In genomic region chr5:64600811-64601210, GRCm38 (mm10) we compare ENCODE assay signal across 11 mouse cellular contexts.
DNase-seq lines count a peak whose midpoint lies in the region; ATAC-seq and TF ChIP-seq lines count a peak whose summit lies in the region.
"Had no signal": no experiment of that assay in that cellular context is flagged by ENCODE, and none has a peak within 500 bp of the region (broad histone marks: within the 10 kb centered on the region; RNA-seq: fewer than 3 reads in every experiment).

No protein-coding gene starts in this region.

- H3K79me2 ChIP-seq in MEL (ENCODE audit: control insufficient read depth, insufficient read depth, low read length, poor library complexity) = no peaks in the 10 kb centered on the region; the same call in 1 of the 2 replicates

- H3K27ac ChIP-seq in gastrocnemius, adult 2 months = peak overlapping the region; percentile 2; the same call in 1 of the 2 replicates
- H3K27ac ChIP-seq in intestine, embryonic 15.5 days = no peak overlapping the region
- no peak overlapping the region for H3K27ac ChIP-seq in intestine, postnatal 0 days (ENCODE audit: low read depth, low read length)
- peak overlapping the region; percentile 92 for H3K27ac ChIP-seq in MEL (ENCODE audit: control insufficient read depth, low read depth, low read length)
- peak overlapping the region; percentile 10; the same call in 1 of the 2 replicates for H3K27ac ChIP-seq in limb, embryonic 11.5 days (replicated peaks; ENCODE audit: low read depth, low read length)

- DNase-seq in gastrocnemius, adult 2 months = no peak
- DNase-seq in gastrocnemius, postnatal 25 days = no peak
- peak; percentile 57 for DNase-seq in MEL (ENCODE audit: low read depth, low spot score)
- DNase-seq in limb, embryonic 11.5 days (ENCODE audit: low spot score) = no peak
- DNase-seq in embryo, embryonic 10.5 days (ENCODE audit: low spot score) = no peak
- DNase-seq: cerebellum, adult 2 months; lung, adult 18-20 months had no signal

- H3K9me3 ChIP-seq in intestine, embryonic 15.5 days = no peaks in the 10 kb centered on the region
- H3K9me3 ChIP-seq in intestine, postnatal 0 days (ENCODE audit: control insufficient read depth) = no peaks in the 10 kb centered on the region
- no peaks in the 10 kb centered on the region for H3K9me3 ChIP-seq in MEL (replicated peaks; ENCODE audit: insufficient read depth, low read length)
- H3K9me3 ChIP-seq in limb, embryonic 11.5 days (ENCODE audit: control insufficient read depth, low read length) = no peaks in the 10 kb centered on the region
- H3K9me3 ChIP-seq: midbrain, embryonic 13.5 days had no signal

- no peak for ATAC-seq in intestine, embryonic 15.5 days
- ATAC-seq in intestine, postnatal 0 days = no peak
- no peak for ATAC-seq in limb, embryonic 11.5 days (ENCODE audit: insufficient number of reproducible peaks, low FRiP score, low TSS enrichment, low read depth)
- no peak for ATAC-seq in cerebellum, adult (ENCODE audit: insufficient number of reproducible peaks, low FRiP score, low TSS enrichment)
- ATAC-seq: midbrain, embryonic 13.5 days had no signal

- peak in 1 of 2 experiments; percentile 24; a peak in 1 of 4 replicates for TF ChIP-seq EP300 in MEL (IDR thresholded peaks at IDR 0.05; ENCODE audit: low read depth in 1 of 2, low read length in 2 of 2)

- H3K4me2 ChIP-seq in intestine, embryonic 15.5 days (replicated peaks) = 0 out of 2 replicates have a peak overlapping the region, but pooled peaks have one; percentile 39
- no peak overlapping the region for H3K4me2 ChIP-seq in intestine, postnatal 0 days (replicated peaks; ENCODE audit: low read depth)
- no peak overlapping the region for H3K4me2 ChIP-seq in limb, embryonic 11.5 days (ENCODE audit: low read depth, severe bottlenecking)
- H3K4me2 ChIP-seq: midbrain, embryonic 13.5 days had no signal

- H3K4me1 ChIP-seq in intestine, embryonic 15.5 days (replicated peaks) = peaks cover 19% of the 10 kb centered on the region
- 0 out of 2 replicates have a peak, but pooled peaks cover 15% of the 10 kb centered on the region for H3K4me1 ChIP-seq in intestine, postnatal 0 days (replicated peaks; ENCODE audit: control insufficient read depth, insufficient read depth, low read length)
- H3K4me1 ChIP-seq in MEL (ENCODE audit: control insufficient read depth in 1 of 2, insufficient read depth in 2 of 2, low read length in 2 of 2) = peaks cover 12 to 20% of the 10 kb centered on the region in 2 experiments
- H3K4me1 ChIP-seq in limb, embryonic 11.5 days (ENCODE audit: control insufficient read depth, insufficient read depth, low read length) = peaks cover 20% of the 10 kb centered on the region

- no peak overlapping the region for H3K9ac ChIP-seq in intestine, embryonic 15.5 days
- H3K9ac ChIP-seq in intestine, postnatal 0 days (ENCODE audit: low read depth, low read length) = no peak overlapping the region
- peak overlapping the region; percentile 61 for H3K9ac ChIP-seq in MEL (ENCODE audit: control insufficient read depth, low read depth, low read length, poor library complexity, severe bottlenecking)
- H3K9ac ChIP-seq in limb, embryonic 11.5 days (ENCODE audit: low read length) = no peak overlapping the region
- H3K9ac ChIP-seq: midbrain, embryonic 13.5 days had no signal

- 40% methylated on average over 2 of the region's 2 CpGs for WGBS in intestine, embryonic 15.5 days
- WGBS in intestine, postnatal 0 days = 46% methylated on average over 2 of the region's 2 CpGs
- WGBS in limb, embryonic 11.5 days = 57% methylated on average over 2 of the region's 2 CpGs

- H3K4me3 ChIP-seq in gastrocnemius, adult 2 months = no peak overlapping the region
- no peak overlapping the region for H3K4me3 ChIP-seq in intestine, embryonic 15.5 days (replicated peaks)
- H3K4me3 ChIP-seq in intestine, postnatal 0 days (ENCODE audit: low read depth, low read length) = no peak overlapping the region
- peak overlapping the region; percentile 10 to 24; a peak in 3 of 4 replicates for H3K4me3 ChIP-seq in MEL (ENCODE audit: control insufficient read depth in 1 of 2, insufficient read depth in 1 of 2, low read depth in 2 of 2, low read length in 2 of 2)
- H3K4me3 ChIP-seq in limb, embryonic 11.5 days (ENCODE audit: low read depth, low read length) = no peak overlapping the region
- H3K4me3 ChIP-seq: midbrain, embryonic 13.5 days had no signal

- no peaks in the 10 kb centered on the region for H3K36me3 ChIP-seq in intestine, embryonic 15.5 days
- no peaks in the 10 kb centered on the region for H3K36me3 ChIP-seq in intestine, postnatal 0 days (ENCODE audit: control insufficient read depth, insufficient read depth)
- peaks cover 0 to 27% of the 10 kb centered on the region in 2 experiments; a peak in 2 of 4 replicates for H3K36me3 ChIP-seq in MEL (ENCODE audit: control insufficient read depth in 1 of 2, insufficient read depth in 2 of 2, low read length in 2 of 2)
- H3K36me3 ChIP-seq in limb, embryonic 11.5 days (ENCODE audit: control insufficient read depth, insufficient read depth, low read length) = no peaks in the 10 kb centered on the region
- H3K36me3 ChIP-seq: midbrain, embryonic 13.5 days had no signal

- no peak for TF ChIP-seq CTCF in gastrocnemius, adult 2 months (IDR thresholded peaks at IDR 0.05)
- TF ChIP-seq CTCF in intestine, postnatal 0 days (IDR thresholded peaks at IDR 0.05; ENCODE audit: low read depth) = no peak
- no peak for TF ChIP-seq CTCF in MEL (IDR thresholded peaks at IDR 0.05 in 2 of 3, conservative IDR thresholded peaks at IDR 0.05 in 1 of 3; ENCODE audit: control insufficient read depth in 1 of 3, insufficient read depth in 1 of 3, low read depth in 2 of 3, low read length in 3 of 3, poor library complexity in 1 of 3, severe bottlenecking in 1 of 3)

- intact Hi-C loops in gastrocnemius, adult 2 months (cut with DNase I) = no loop called here

- no peak for TF ChIP-seq POLR2A in MEL (IDR thresholded peaks at IDR 0.05; ENCODE audit: control insufficient read depth in 1 of 2, insufficient read depth in 1 of 2, low read depth in 1 of 2, low read length in 2 of 2, poor library complexity in 1 of 2)

- H3K27me3 ChIP-seq in intestine, embryonic 15.5 days (replicated peaks) = no peaks in the 10 kb centered on the region
- no peaks in the 10 kb centered on the region for H3K27me3 ChIP-seq in intestine, postnatal 0 days (replicated peaks; ENCODE audit: control insufficient read depth, insufficient read depth, low read length)
- H3K27me3 ChIP-seq in MEL (ENCODE audit: control insufficient read depth in 1 of 2, insufficient read depth in 2 of 2, low read length in 2 of 2) = no peaks in the 10 kb centered on the region
- no peaks in the 10 kb centered on the region for H3K27me3 ChIP-seq in limb, embryonic 11.5 days (ENCODE audit: control insufficient read depth, insufficient read depth, low read length)
- H3K27me3 ChIP-seq: midbrain, embryonic 13.5 days had no signal

- no peak for TF ChIP-seq RAD21 in MEL (IDR thresholded peaks at IDR 0.05; ENCODE audit: low read depth, low read length)

TF ChIP-seq in MEL, 35 proteins besides CTCF, POLR2A, EP300 and RAD21:
- TF ChIP-seq ETS1 (IDR thresholded peaks at IDR 0.05; ENCODE audit: low read depth, low read length) (peak; percentile 6; the same call in 1 of the 2 replicates), NRF1 (IDR thresholded peaks at IDR 0.05; ENCODE audit: insufficient read depth, low read depth, low read length, poor library complexity, severe bottlenecking) (no peak), MXI1 (IDR thresholded peaks at IDR 0.05; ENCODE audit: low read depth, low read length) (0 out of 2 replicates have a peak, but pooled peaks have one; percentile 14)
TF ChIP-seq in MEL: peak in this region for 2.

Comparison
In these comparisons a context has a peak if more than half of its experiments do, and no peak if none do; other contexts are left out.
1. H3K27ac ChIP-seq: peak in gastrocnemius, adult 2 months (single experiment), MEL (single experiment) and limb, embryonic 11.5 days (single experiment); none in intestine, embryonic 15.5 days (single experiment) and intestine, postnatal 0 days (single experiment).
2. H3K4me3 ChIP-seq: peak in MEL (2 of 2); none in gastrocnemius, adult 2 months (single experiment), intestine, embryonic 15.5 days (single experiment), intestine, postnatal 0 days (single experiment) and limb, embryonic 11.5 days (single experiment).